Mouse (Mus musculus) c-Kit-positive CD71-negative TER-119-negative erythroid progenitor cells, embryonic 14.5 days (primary cell): ENCODE data around the gene Fdx1l.
A peak's percentile ranks its signal among the peaks of the same experiment; 100 is the strongest.

Experiments used
- DNase-seq: peaks from one replicate; pipeline ENCODE4 v3.0.0-alpha.2; 2013; ENCODE audit warnings: low read depth

Gene Fdx1l

GRCm38 (mm10) chr9:21073044-21073840, at the start of gene Fdx1l, which contains the start of gene Gm49373:
TSS of gene Fdx1l (minus strand) at chr9:21073614.
TSS of gene Gm49373 (minus strand) at chr9:21073096.
- DNase-seq = peak; percentile 73

- DNase-seq = no peak
Observed at GRCm38 (mm10) chr9:21121483-21121882, 48.1 kb upstream of the Fdx1l start.

- no peak for DNase-seq
Observed at GRCm38 (mm10) chr9:21117073-21117472, 43.7 kb upstream of the Fdx1l start.

- no peak for DNase-seq
Observed at GRCm38 (mm10) chr9:21115105-21115504, 41.7 kb upstream of the Fdx1l start.

- no peak for DNase-seq
Observed at GRCm38 (mm10) chr9:21114190-21114589, 40.8 kb upstream of the Fdx1l start.

GRCm38 (mm10) chr9:21113751-21114150, 40.3 kb upstream of the Fdx1l start:
- no peak for DNase-seq

- no peak for DNase-seq
Observed at GRCm38 (mm10) chr9:21107607-21108237, 34.3 kb upstream of the Fdx1l start.

GRCm38 (mm10) chr9:21105760-21106564, 32.5 kb upstream of the Fdx1l start:
- no peak for DNase-seq

GRCm38 (mm10) chr9:21104814-21105213, 31.4 kb upstream of the Fdx1l start:
- no peak for DNase-seq

GRCm38 (mm10) chr9:21102076-21102475, 28.7 kb upstream of the Fdx1l start:
- no peak for DNase-seq

- DNase-seq = no peak
Observed at GRCm38 (mm10) chr9:21100447-21101161, 27.2 kb upstream of the Fdx1l start.

- DNase-seq = no peak
Observed at GRCm38 (mm10) chr9:21097793-21098192, 24.4 kb upstream of the Fdx1l start.

- no peak for DNase-seq
Observed at GRCm38 (mm10) chr9:21095958-21096357, 22.5 kb upstream of the Fdx1l start.

- no peak for DNase-seq
Observed at GRCm38 (mm10) chr9:21093423-21093822, 20.0 kb upstream of the Fdx1l start.

- DNase-seq = peak; percentile 97
Observed at GRCm38 (mm10) chr9:21091707-21092320, 18.4 kb upstream of the Fdx1l start, which contains the start of the genes Gm38431 and Raver1. TSS of gene Gm38431 (minus strand) at chr9:21091997. TSS of gene Raver1 (minus strand) at chr9:21092008.

- no peak for DNase-seq
Observed at GRCm38 (mm10) chr9:21090972-21091706, 17.7 kb upstream of the Fdx1l start.

GRCm38 (mm10) chr9:21090537-21090936, 17.1 kb upstream of the Fdx1l start:
- no peak for DNase-seq

- DNase-seq = no peak
Observed at GRCm38 (mm10) chr9:21083324-21083723, 9.9 kb upstream of the Fdx1l start.

- no peak for DNase-seq
Observed at GRCm38 (mm10) chr9:21081127-21081526, 7.7 kb upstream of the Fdx1l start.

- no peak for DNase-seq
Observed at GRCm38 (mm10) chr9:21075625-21076024, 2.2 kb upstream of the Fdx1l start.

- no peak for DNase-seq
Observed at GRCm38 (mm10) chr9:21074173-21074572, 759 bp upstream of the Fdx1l start.
